Mouse (Mus musculus): ENCODE measurements around the gene Prex1.

- TF ChIP-seq CTCF (IDR thresholded peaks at IDR 0.05; ENCODE audit: low read depth, low read length), result no peak
- TF ChIP-seq GATA2 (IDR thresholded peaks at IDR 0.05; ENCODE audit: borderline replicate concordance, low read depth, low read length), result no peak
- no peak for TF ChIP-seq POLR2AphosphoS5 (IDR thresholded peaks at IDR 0.05; ENCODE audit: insufficient replicate concordance, low read depth, low read length)
- no peak for TF ChIP-seq GATA1 (IDR thresholded peaks at IDR 0.05; ENCODE audit: borderline replicate concordance, low read length)
Measured at GRCm38 (mm10) chr2:166581881-166582583, 131.6 kb downstream of the Prex1 start.
